Mouse (Mus musculus): ENCODE data around the gene Kctd20.
A peak's percentile ranks its signal among the peaks of the same experiment; 100 is the strongest.

The Kctd20 gene

DNA sequence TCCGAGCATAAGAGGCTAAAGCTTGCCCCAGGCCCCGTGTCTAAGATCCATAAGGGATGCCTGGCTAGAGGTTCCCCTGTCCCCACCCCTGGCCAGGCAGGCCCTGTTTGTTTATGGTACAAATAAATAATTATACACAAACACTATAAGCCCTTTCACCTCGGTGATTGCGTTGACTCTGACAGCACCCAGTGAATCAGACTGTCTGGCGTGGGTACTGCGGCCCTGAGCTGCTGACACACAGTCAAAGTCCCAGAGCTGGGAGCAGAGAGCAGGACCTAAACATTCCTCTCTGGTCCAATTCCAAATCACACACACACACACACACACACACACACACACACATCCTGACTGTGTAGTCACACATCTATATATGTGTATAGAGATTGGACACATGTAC is 37.8 kb upstream of the Kctd20 start:
- peaks cover 10% of the 10 kb centered on the region; the same call in 1 of the 2 replicates for H3K27me3 ChIP-seq (ENCODE audit: insufficient read depth, low read length)

DNA sequence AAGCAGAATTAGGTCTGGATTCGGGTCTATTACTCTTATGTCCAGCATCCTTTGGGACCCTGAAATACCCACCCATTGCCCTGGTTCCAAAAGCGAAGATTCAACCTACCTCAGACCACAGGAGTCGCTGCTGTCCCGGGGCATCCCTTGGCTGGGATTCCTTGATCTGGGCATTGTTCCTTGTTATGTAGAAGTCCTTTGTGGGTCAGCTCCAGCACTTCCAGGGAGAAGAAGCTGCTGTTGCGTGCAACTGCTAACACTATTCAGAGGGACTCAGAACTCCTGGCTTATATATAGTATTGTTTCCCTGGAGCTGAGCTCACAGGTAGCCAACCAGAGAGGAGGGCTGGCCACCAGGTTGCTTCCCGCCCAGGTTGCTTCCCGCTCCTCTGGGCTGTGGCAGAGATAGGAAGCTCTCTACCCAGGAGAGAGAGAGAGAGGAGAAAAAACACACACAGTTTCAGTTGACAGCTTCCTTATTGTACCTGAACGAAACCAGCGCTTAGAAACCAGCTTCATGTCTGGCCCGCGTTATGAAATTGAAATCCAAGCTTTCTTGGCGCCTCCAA is 36.6 kb upstream of the Kctd20 start, which contains the start of gene 4930539E08Rik:
TSS of gene 4930539E08Rik (minus strand) at position 265 of the 569 bp plus-strand sequence.
- 0 out of 2 replicates have a peak, but pooled peaks cover 4% of the 10 kb centered on the region for H3K27me3 ChIP-seq (ENCODE audit: insufficient read depth, low read length)
- H3K9me3 ChIP-seq (ENCODE audit: low read length), result no peaks in the 10 kb centered on the region
- no peak within 1 kb of the TSS for H3K4me3 ChIP-seq (replicated peaks; ENCODE audit: low read length)
- H3K36me3 ChIP-seq (ENCODE audit: insufficient read depth, low read length), result no peaks in the 10 kb centered on the region
- H3K4me1 ChIP-seq (replicated peaks; ENCODE audit: low read depth, low read length), result peaks cover 12% of the 10 kb centered on the region
- TF ChIP-seq POU5F1 (IDR thresholded peaks at IDR 0.05; ENCODE audit: borderline replicate concordance, low read length) (no peak), NANOG (IDR thresholded peaks at IDR 0.05; ENCODE audit: borderline replicate concordance, low read length) (no peak), CTCF (conservative IDR thresholded peaks at IDR 0.05; ENCODE audit: low read length) (no peak)

More for the DNA sequence above, 37.8 kb upstream of the Kctd20 start:
- H3K4me1 ChIP-seq (replicated peaks; ENCODE audit: low read depth, low read length), result peaks cover 24% of the 10 kb centered on the region
- H3K36me3 ChIP-seq (ENCODE audit: insufficient read depth, low read length), result no peaks in the 10 kb centered on the region
- no peaks in the 10 kb centered on the region for H3K9me3 ChIP-seq (ENCODE audit: low read length)
- TF ChIP-seq CTCF (conservative IDR thresholded peaks at IDR 0.05; ENCODE audit: low read length) (no peak), POU5F1 (IDR thresholded peaks at IDR 0.05; ENCODE audit: borderline replicate concordance, low read length) (no peak), NANOG (IDR thresholded peaks at IDR 0.05; ENCODE audit: borderline replicate concordance, low read length) (no peak)
- H3K4me3 ChIP-seq (replicated peaks; ENCODE audit: low read length), result no peak overlapping the region

DNA sequence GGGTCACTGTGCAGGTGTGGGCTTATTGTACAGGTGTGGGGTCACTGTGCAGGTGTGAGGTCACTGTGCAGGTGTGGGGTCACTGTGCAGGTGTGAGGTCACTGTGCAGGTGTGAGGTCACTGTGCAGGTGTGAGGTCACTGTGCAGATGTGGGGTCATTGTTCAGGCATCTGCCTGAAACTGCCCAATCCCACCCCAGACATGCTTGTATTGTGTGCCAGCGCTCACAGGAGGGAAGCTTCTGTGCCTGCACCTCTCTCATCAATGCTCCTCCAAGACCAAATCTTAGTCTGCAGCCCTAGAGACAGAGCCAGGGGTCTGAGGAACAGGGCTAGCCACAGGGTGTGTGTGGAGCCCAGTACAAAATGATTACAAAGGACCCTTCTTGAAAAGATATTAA is 35.2 kb upstream of the Kctd20 start:
- 0 out of 2 replicates have a peak, but pooled peaks cover 4% of the 10 kb centered on the region for H3K27me3 ChIP-seq (ENCODE audit: insufficient read depth, low read length)
- H3K36me3 ChIP-seq (ENCODE audit: insufficient read depth, low read length), result no peaks in the 10 kb centered on the region
- no peaks in the 10 kb centered on the region for H3K9me3 ChIP-seq (ENCODE audit: low read length)
- no peak overlapping the region for H3K4me3 ChIP-seq (replicated peaks; ENCODE audit: low read length)
- no peak for TF ChIP-seq CTCF (conservative IDR thresholded peaks at IDR 0.05; ENCODE audit: low read length)
- no peak for TF ChIP-seq POU5F1 (IDR thresholded peaks at IDR 0.05; ENCODE audit: borderline replicate concordance, low read length)
- TF ChIP-seq NANOG (IDR thresholded peaks at IDR 0.05; ENCODE audit: borderline replicate concordance, low read length), result no peak
- peaks cover 16% of the 10 kb centered on the region for H3K4me1 ChIP-seq (replicated peaks; ENCODE audit: low read depth, low read length)

DNA sequence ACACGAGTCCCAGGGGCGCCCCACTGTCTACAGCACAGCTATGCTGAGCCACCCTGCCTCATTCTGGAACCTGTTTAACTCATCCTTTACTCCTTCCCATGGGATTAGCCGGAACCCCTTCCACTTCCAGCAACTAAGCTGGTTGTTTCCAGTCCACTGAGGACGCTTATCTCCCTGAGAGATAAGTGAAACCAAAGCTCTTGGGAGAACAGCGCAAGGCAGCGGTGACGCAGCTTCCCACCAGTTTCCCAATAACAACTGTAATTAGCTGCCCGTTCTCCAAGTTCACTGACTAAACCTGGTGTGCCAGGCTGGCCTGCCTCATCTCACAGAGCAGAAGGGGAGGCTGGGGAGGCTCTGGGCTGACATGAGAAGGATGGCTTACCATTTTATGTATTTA is 30.7 kb upstream of the Kctd20 start:
- no peaks in the 10 kb centered on the region for H3K36me3 ChIP-seq (ENCODE audit: insufficient read depth, low read length)
- no peaks in the 10 kb centered on the region for H3K9me3 ChIP-seq (ENCODE audit: low read length)
- no peaks in the 10 kb centered on the region for H3K27me3 ChIP-seq (ENCODE audit: insufficient read depth, low read length)
- TF ChIP-seq CTCF (conservative IDR thresholded peaks at IDR 0.05; ENCODE audit: low read length) (no peak), POU5F1 (IDR thresholded peaks at IDR 0.05; ENCODE audit: borderline replicate concordance, low read length) (no peak), NANOG (IDR thresholded peaks at IDR 0.05; ENCODE audit: borderline replicate concordance, low read length) (no peak)
- no peak overlapping the region for H3K4me3 ChIP-seq (replicated peaks; ENCODE audit: low read length)
- peaks cover 44% of the 10 kb centered on the region for H3K4me1 ChIP-seq (replicated peaks; ENCODE audit: low read depth, low read length)

DNA sequence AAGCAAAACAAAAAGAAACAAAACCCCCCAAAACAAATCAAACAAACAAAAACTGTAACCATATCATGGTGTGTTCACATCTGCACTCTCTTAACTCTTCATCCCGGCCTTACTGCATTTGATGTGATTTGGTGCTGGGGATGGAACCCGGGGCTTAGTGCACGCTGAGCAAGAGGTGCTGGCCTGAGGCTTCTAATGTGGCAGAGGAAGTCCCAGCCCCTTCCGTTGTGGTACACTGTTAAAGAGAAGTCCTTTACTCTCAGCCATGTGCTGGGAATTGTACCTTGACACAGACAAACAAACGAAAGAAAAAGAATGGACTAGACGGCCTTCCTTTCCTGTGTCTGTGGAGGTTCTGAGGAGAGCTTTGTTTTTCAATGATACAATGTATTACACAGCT is 29.7 kb upstream of the Kctd20 start:
- H3K9me3 ChIP-seq (ENCODE audit: low read length), result no peaks in the 10 kb centered on the region
- H3K36me3 ChIP-seq (ENCODE audit: insufficient read depth, low read length), result no peaks in the 10 kb centered on the region
- TF ChIP-seq CTCF (conservative IDR thresholded peaks at IDR 0.05; ENCODE audit: low read length) (no peak), POU5F1 (IDR thresholded peaks at IDR 0.05; ENCODE audit: borderline replicate concordance, low read length) (no peak), NANOG (IDR thresholded peaks at IDR 0.05; ENCODE audit: borderline replicate concordance, low read length) (no peak)
- no peaks in the 10 kb centered on the region for H3K27me3 ChIP-seq (ENCODE audit: insufficient read depth, low read length)
- H3K4me3 ChIP-seq (replicated peaks; ENCODE audit: low read length), result no peak overlapping the region
- H3K4me1 ChIP-seq (replicated peaks; ENCODE audit: low read depth, low read length), result peaks cover 52% of the 10 kb centered on the region

DNA sequence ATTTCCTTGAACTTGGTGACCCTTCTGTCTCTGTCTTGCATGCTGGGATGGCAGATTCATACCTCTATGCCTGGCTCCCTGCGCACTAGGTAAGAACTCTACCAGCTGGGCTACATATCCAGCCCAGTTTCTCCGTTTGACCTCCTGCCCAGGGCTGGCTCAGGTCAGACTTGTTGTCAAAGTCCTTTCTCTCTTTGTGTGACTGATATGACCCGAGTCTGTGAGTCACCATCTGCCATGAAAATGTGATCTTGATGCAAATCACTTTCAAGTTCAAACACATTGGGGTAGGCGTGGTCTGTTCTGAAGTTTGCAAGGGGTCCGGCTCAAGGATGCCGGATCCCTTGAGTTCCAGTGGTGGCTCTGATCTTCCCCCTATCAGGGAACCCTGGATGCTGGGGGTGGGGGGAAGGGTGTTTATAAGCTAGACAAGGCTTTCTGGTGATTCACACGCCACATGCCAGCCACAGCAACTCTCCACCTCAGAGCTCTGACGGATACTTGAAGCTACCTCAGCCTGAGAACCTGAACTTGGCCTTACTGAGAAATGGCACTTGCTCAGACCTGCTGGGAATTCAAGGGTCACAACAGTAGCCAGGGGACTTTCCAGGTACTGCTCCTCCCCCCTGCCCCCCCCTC is 26.7 kb upstream of the Kctd20 start:
- H3K27me3 ChIP-seq (ENCODE audit: insufficient read depth, low read length), result no peaks in the 10 kb centered on the region
- H3K4me1 ChIP-seq (replicated peaks; ENCODE audit: low read depth, low read length), result peaks cover 77% of the 10 kb centered on the region
- H3K36me3 ChIP-seq (ENCODE audit: insufficient read depth, low read length), result no peaks in the 10 kb centered on the region
- TF ChIP-seq POU5F1 (IDR thresholded peaks at IDR 0.05; ENCODE audit: borderline replicate concordance, low read length) (no peak), CTCF (conservative IDR thresholded peaks at IDR 0.05; ENCODE audit: low read length) (no peak), NANOG (IDR thresholded peaks at IDR 0.05; ENCODE audit: borderline replicate concordance, low read length) (no peak)
- H3K4me3 ChIP-seq (replicated peaks; ENCODE audit: low read length), result no peak overlapping the region
- no peaks in the 10 kb centered on the region for H3K9me3 ChIP-seq (ENCODE audit: low read length)

DNA sequence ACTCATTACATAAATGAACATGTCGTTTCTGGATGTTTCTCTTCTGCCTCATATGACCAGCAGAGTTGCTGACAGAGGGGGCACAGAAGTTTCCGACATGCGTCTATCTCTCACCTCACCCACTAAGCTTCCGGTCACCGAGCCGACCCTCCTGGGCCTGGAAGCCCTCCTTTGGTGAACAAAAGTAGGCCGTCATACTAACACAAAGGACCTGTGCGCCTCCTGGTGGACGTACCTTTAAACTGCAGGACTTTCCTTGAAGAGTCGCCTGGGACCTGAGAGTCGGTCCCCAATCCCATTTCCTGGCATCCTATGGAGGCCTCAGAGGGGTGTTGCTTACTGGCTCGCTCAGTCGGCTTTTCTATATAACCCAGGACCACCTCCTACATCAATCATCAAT is 25.4 kb upstream of the Kctd20 start:
- peaks cover 82% of the 10 kb centered on the region for H3K4me1 ChIP-seq (replicated peaks; ENCODE audit: low read depth, low read length)
- H3K27me3 ChIP-seq (ENCODE audit: insufficient read depth, low read length), result no peaks in the 10 kb centered on the region
- no peaks in the 10 kb centered on the region for H3K36me3 ChIP-seq (ENCODE audit: insufficient read depth, low read length)
- peak overlapping the region; percentile 33; the same call in 1 of the 2 replicates for H3K4me3 ChIP-seq (replicated peaks; ENCODE audit: low read length)
- TF ChIP-seq CTCF (conservative IDR thresholded peaks at IDR 0.05; ENCODE audit: low read length) (peak; percentile 80), NANOG (IDR thresholded peaks at IDR 0.05; ENCODE audit: borderline replicate concordance, low read length) (no peak)
- H3K9me3 ChIP-seq (ENCODE audit: low read length), result no peaks in the 10 kb centered on the region

DNA sequence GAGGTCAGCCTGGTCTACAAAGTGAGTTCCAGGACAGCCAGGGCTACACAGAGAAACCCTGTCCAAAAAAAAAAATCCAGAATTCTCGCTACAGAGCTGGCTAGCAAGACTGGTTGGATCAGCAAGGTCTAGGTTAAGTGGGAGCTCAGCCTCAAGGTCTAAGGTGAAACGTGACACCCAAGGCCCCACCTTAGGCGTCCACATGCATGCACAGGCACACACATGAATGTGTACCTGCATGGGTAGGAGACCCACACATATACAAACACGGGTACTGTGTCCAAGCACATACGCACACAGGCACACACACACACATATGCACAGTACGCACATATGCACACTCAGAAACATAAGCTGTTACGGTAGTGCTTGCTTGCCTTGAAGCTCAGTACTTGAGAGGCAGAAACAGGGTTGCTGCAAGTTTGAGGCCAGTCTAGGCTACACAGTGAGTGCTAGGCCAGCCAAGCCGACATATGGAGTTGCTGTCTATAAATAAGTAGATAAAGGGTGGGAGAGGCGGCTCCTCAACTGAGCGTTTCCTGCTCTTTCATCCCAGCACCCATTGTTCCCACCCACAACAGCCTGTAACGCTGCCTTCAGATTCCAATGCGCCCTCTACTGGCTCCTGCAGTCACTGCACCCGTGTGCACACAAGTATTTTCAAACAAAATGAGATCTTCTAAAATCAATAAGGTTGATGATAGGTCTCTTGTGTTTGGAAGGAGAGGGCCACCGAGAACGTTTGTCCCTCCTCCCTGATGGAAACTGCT is 24.7 kb upstream of the Kctd20 start:
- H3K4me1 ChIP-seq (replicated peaks; ENCODE audit: low read depth, low read length), result peaks cover 85% of the 10 kb centered on the region
- H3K27me3 ChIP-seq (ENCODE audit: insufficient read depth, low read length), result no peaks in the 10 kb centered on the region

More for the DNA sequence above, 24.7 kb upstream of the Kctd20 start:
- no peaks in the 10 kb centered on the region for H3K36me3 ChIP-seq (ENCODE audit: insufficient read depth, low read length)
- H3K9me3 ChIP-seq (ENCODE audit: low read length), result no peaks in the 10 kb centered on the region
- TF ChIP-seq NANOG (IDR thresholded peaks at IDR 0.05; ENCODE audit: borderline replicate concordance, low read length) (0 out of 2 replicates have a peak, but pooled peaks have one; percentile 1), CTCF (conservative IDR thresholded peaks at IDR 0.05; ENCODE audit: low read length) (peak; percentile 97), POU5F1 (IDR thresholded peaks at IDR 0.05; ENCODE audit: borderline replicate concordance, low read length) (no peak)
- H3K4me3 ChIP-seq (replicated peaks; ENCODE audit: low read length), result peak overlapping the region; percentile 33; the same call in 1 of the 2 replicates
